Mouse (Mus musculus): ENCODE measurements at regions not wholly inside any gene's neighbourhood (a gene's known extent, or its start where the extent isn't known, plus 50 kb on each side); places are given as distances from the start of the nearest gene placed in this dataset.

- Histone ChIP-seq H3K4me1 (ENCODE audit: control insufficient read depth in 2 of 2, insufficient read depth in 2 of 2, low read length in 2 of 2) (no peaks in the 10 kb centered on the region), H3K4me3 (ENCODE audit: control insufficient read depth in 1 of 2, insufficient read depth in 1 of 2, low read depth in 1 of 2, low read length in 2 of 2) (no peak overlapping the region), H3K27ac (replicated peaks in 1 of 2; ENCODE audit: control insufficient read depth in 1 of 2, insufficient read depth in 1 of 2, low read depth in 2 of 2, low read length in 2 of 2) (no peak overlapping the region), H3K27me3 (ENCODE audit: control insufficient read depth, insufficient read depth, low read length) (no peaks in the 10 kb centered on the region), H3K9me3 (ENCODE audit: control insufficient read depth, low read length) (no peaks in the 10 kb centered on the region), H3K9ac (ENCODE audit: low read length) (no peak overlapping the region), H3K4me2 (ENCODE audit: low read length) (no peak overlapping the region), H3K36me3 (ENCODE audit: control insufficient read depth, insufficient read depth, low read length) (no peaks in the 10 kb centered on the region)
- 81% methylated on average over 7 of the region's 7 CpGs for WGBS
- ATAC-seq (ENCODE audit: insufficient number of reproducible peaks, insufficient read depth, low FRiP score, low read depth) = no peak
Measured at GRCm38 (mm10) chr6:111813982-111814603, 459.5 kb upstream of the Lmcd1 start.

- H3K9ac ChIP-seq (ENCODE audit: low read length) = no peak overlapping the region
- no peak for ATAC-seq (ENCODE audit: insufficient number of reproducible peaks, insufficient read depth, low FRiP score, low read depth)
Measured at GRCm38 (mm10) chr6:111815150-111815549, 458.4 kb upstream of the Lmcd1 start.

GRCm38 (mm10) chr6:111820265-111820664, 453.3 kb upstream of the Lmcd1 start:
- no peaks in the 10 kb centered on the region for H3K27me3 ChIP-seq (ENCODE audit: control insufficient read depth, insufficient read depth, low read length)
- WGBS = 79% methylated on average over 3 of the region's 3 CpGs
- ATAC-seq (ENCODE audit: insufficient number of reproducible peaks, insufficient read depth, low FRiP score, low read depth) = no peak

More at GRCm38 (mm10) chr6:111815150-111815549, 458.4 kb upstream of the Lmcd1 start:
- Histone ChIP-seq H3K9me3 (ENCODE audit: control insufficient read depth, low read length) (no peaks in the 10 kb centered on the region), H3K4me2 (ENCODE audit: low read length) (no peak overlapping the region), H3K27ac (replicated peaks in 1 of 2; ENCODE audit: control insufficient read depth in 1 of 2, insufficient read depth in 1 of 2, low read depth in 2 of 2, low read length in 2 of 2) (no peak overlapping the region), H3K4me3 (ENCODE audit: control insufficient read depth in 1 of 2, insufficient read depth in 1 of 2, low read depth in 1 of 2, low read length in 2 of 2) (no peak overlapping the region), H3K36me3 (ENCODE audit: control insufficient read depth, insufficient read depth, low read length) (no peaks in the 10 kb centered on the region), H3K4me1 (ENCODE audit: control insufficient read depth in 2 of 2, insufficient read depth in 2 of 2, low read length in 2 of 2) (no peaks in the 10 kb centered on the region), H3K27me3 (ENCODE audit: control insufficient read depth, insufficient read depth, low read length) (no peaks in the 10 kb centered on the region)

GRCm38 (mm10) chr6:111844321-111844835, 429.2 kb upstream of the Lmcd1 start:
- H3K4me2 ChIP-seq (ENCODE audit: low read length) = no peak overlapping the region
- no peak for ATAC-seq (ENCODE audit: insufficient number of reproducible peaks, insufficient read depth, low FRiP score, low read depth)
- H3K4me1 ChIP-seq (ENCODE audit: control insufficient read depth in 2 of 2, insufficient read depth in 2 of 2, low read length in 2 of 2) = no peaks in the 10 kb centered on the region
- H3K27ac ChIP-seq (replicated peaks in 1 of 2; ENCODE audit: control insufficient read depth in 1 of 2, insufficient read depth in 1 of 2, low read depth in 2 of 2, low read length in 2 of 2) = no peak overlapping the region
- H3K9ac ChIP-seq (ENCODE audit: low read length) = no peak overlapping the region
- H3K4me3 ChIP-seq (ENCODE audit: control insufficient read depth in 1 of 2, insufficient read depth in 1 of 2, low read depth in 1 of 2, low read length in 2 of 2) = no peak overlapping the region
- peaks cover 5% of the 10 kb centered on the region; the same call in 1 of the 2 replicates for H3K9me3 ChIP-seq (ENCODE audit: control insufficient read depth, low read length)
- 66% methylated on average over 6 of the region's 6 CpGs for WGBS
- no peaks in the 10 kb centered on the region for H3K36me3 ChIP-seq (ENCODE audit: control insufficient read depth, insufficient read depth, low read length)
- no peaks in the 10 kb centered on the region for H3K27me3 ChIP-seq (ENCODE audit: control insufficient read depth, insufficient read depth, low read length)

More at GRCm38 (mm10) chr6:111820265-111820664, 453.3 kb upstream of the Lmcd1 start:
- Histone ChIP-seq H3K4me3 (ENCODE audit: control insufficient read depth in 1 of 2, insufficient read depth in 1 of 2, low read depth in 1 of 2, low read length in 2 of 2) (no peak overlapping the region), H3K9me3 (ENCODE audit: control insufficient read depth, low read length) (no peaks in the 10 kb centered on the region), H3K36me3 (ENCODE audit: control insufficient read depth, insufficient read depth, low read length) (no peaks in the 10 kb centered on the region), H3K27ac (replicated peaks in 1 of 2; ENCODE audit: control insufficient read depth in 1 of 2, insufficient read depth in 1 of 2, low read depth in 2 of 2, low read length in 2 of 2) (no peak overlapping the region), H3K9ac (ENCODE audit: low read length) (no peak overlapping the region), H3K4me1 (ENCODE audit: control insufficient read depth in 2 of 2, insufficient read depth in 2 of 2, low read length in 2 of 2) (no peaks in the 10 kb centered on the region), H3K4me2 (ENCODE audit: low read length) (no peak overlapping the region)

- no peak overlapping the region for H3K9ac ChIP-seq (ENCODE audit: low read length)
- H3K4me1 ChIP-seq (ENCODE audit: control insufficient read depth in 2 of 2, insufficient read depth in 2 of 2, low read length in 2 of 2) = no peaks in the 10 kb centered on the region
- H3K4me3 ChIP-seq (ENCODE audit: control insufficient read depth in 1 of 2, insufficient read depth in 1 of 2, low read depth in 1 of 2, low read length in 2 of 2) = no peak overlapping the region
- no peaks in the 10 kb centered on the region for H3K36me3 ChIP-seq (ENCODE audit: control insufficient read depth, insufficient read depth, low read length)
- no peak overlapping the region for H3K27ac ChIP-seq (replicated peaks in 1 of 2; ENCODE audit: control insufficient read depth in 1 of 2, insufficient read depth in 1 of 2, low read depth in 2 of 2, low read length in 2 of 2)
- H3K27me3 ChIP-seq (ENCODE audit: control insufficient read depth, insufficient read depth, low read length) = no peaks in the 10 kb centered on the region
- no peak for ATAC-seq (ENCODE audit: insufficient number of reproducible peaks, insufficient read depth, low FRiP score, low read depth)
- H3K9me3 ChIP-seq (ENCODE audit: control insufficient read depth, low read length) = no peaks in the 10 kb centered on the region
- 41% methylated on average over 3 of the region's 3 CpGs for WGBS
- no peak overlapping the region for H3K4me2 ChIP-seq (ENCODE audit: low read length)
Measured at GRCm38 (mm10) chr6:111866101-111866598, 407.4 kb upstream of the Lmcd1 start.

GRCm38 (mm10) chr6:111882557-111882956, 391.0 kb upstream of the Lmcd1 start:
- Histone ChIP-seq H3K4me2 (ENCODE audit: low read length) (no peak overlapping the region), H3K9me3 (ENCODE audit: control insufficient read depth, low read length) (no peaks in the 10 kb centered on the region), H3K4me1 (ENCODE audit: control insufficient read depth in 2 of 2, insufficient read depth in 2 of 2, low read length in 2 of 2) (no peaks in the 10 kb centered on the region), H3K36me3 (ENCODE audit: control insufficient read depth, insufficient read depth, low read length) (no peaks in the 10 kb centered on the region), H3K27ac (replicated peaks in 1 of 2; ENCODE audit: control insufficient read depth in 1 of 2, insufficient read depth in 1 of 2, low read depth in 2 of 2, low read length in 2 of 2) (no peak overlapping the region), H3K9ac (ENCODE audit: low read length) (no peak overlapping the region), H3K4me3 (ENCODE audit: control insufficient read depth in 1 of 2, insufficient read depth in 1 of 2, low read depth in 1 of 2, low read length in 2 of 2) (no peak overlapping the region), H3K27me3 (ENCODE audit: control insufficient read depth, insufficient read depth, low read length) (no peaks in the 10 kb centered on the region)
- no peak for ATAC-seq (ENCODE audit: insufficient number of reproducible peaks, insufficient read depth, low FRiP score, low read depth)
- 55% methylated on average over 1 of the region's 1 CpGs for WGBS

- no peaks in the 10 kb centered on the region for H3K4me1 ChIP-seq (ENCODE audit: control insufficient read depth in 2 of 2, insufficient read depth in 2 of 2, low read length in 2 of 2)
- no peaks in the 10 kb centered on the region for H3K27me3 ChIP-seq (ENCODE audit: control insufficient read depth, insufficient read depth, low read length)
- no peak overlapping the region for H3K9ac ChIP-seq (ENCODE audit: low read length)
- H3K4me3 ChIP-seq (ENCODE audit: control insufficient read depth in 1 of 2, insufficient read depth in 1 of 2, low read depth in 1 of 2, low read length in 2 of 2) = no peak overlapping the region
- H3K9me3 ChIP-seq (ENCODE audit: control insufficient read depth, low read length) = no peaks in the 10 kb centered on the region
- no peak for ATAC-seq (ENCODE audit: insufficient number of reproducible peaks, insufficient read depth, low FRiP score, low read depth)
- WGBS = 65% methylated on average over 1 of the region's 1 CpGs
- H3K4me2 ChIP-seq (ENCODE audit: low read length) = no peak overlapping the region
- H3K27ac ChIP-seq (replicated peaks in 1 of 2; ENCODE audit: control insufficient read depth in 1 of 2, insufficient read depth in 1 of 2, low read depth in 2 of 2, low read length in 2 of 2) = no peak overlapping the region
- H3K36me3 ChIP-seq (ENCODE audit: control insufficient read depth, insufficient read depth, low read length) = no peaks in the 10 kb centered on the region
Measured at GRCm38 (mm10) chr6:111883946-111884345, 389.6 kb upstream of the Lmcd1 start.

GRCm38 (mm10) chr6:111911997-111912396, 361.6 kb upstream of the Lmcd1 start:
- no peak overlapping the region for H3K4me2 ChIP-seq (ENCODE audit: low read length)
- 49% methylated on average over 2 of the region's 2 CpGs for WGBS
- no peak for ATAC-seq (ENCODE audit: insufficient number of reproducible peaks, insufficient read depth, low FRiP score, low read depth)

More at GRCm38 (mm10) chr6:111911997-111912396, 361.6 kb upstream of the Lmcd1 start:
- H3K4me3 ChIP-seq (ENCODE audit: control insufficient read depth in 1 of 2, insufficient read depth in 1 of 2, low read depth in 1 of 2, low read length in 2 of 2) = no peak overlapping the region
- H3K9me3 ChIP-seq (ENCODE audit: control insufficient read depth, low read length) = no peaks in the 10 kb centered on the region
- H3K36me3 ChIP-seq (ENCODE audit: control insufficient read depth, insufficient read depth, low read length) = no peaks in the 10 kb centered on the region
- no peaks in the 10 kb centered on the region for H3K4me1 ChIP-seq (ENCODE audit: control insufficient read depth in 2 of 2, insufficient read depth in 2 of 2, low read length in 2 of 2)
- H3K9ac ChIP-seq (ENCODE audit: low read length) = no peak overlapping the region
- H3K27ac ChIP-seq (replicated peaks in 1 of 2; ENCODE audit: control insufficient read depth in 1 of 2, insufficient read depth in 1 of 2, low read depth in 2 of 2, low read length in 2 of 2) = no peak overlapping the region
- H3K27me3 ChIP-seq (ENCODE audit: control insufficient read depth, insufficient read depth, low read length) = no peaks in the 10 kb centered on the region
